Mouse (Mus musculus): ENCODE data around the gene Gm10721. TPM values are rescaled to one million over a fixed set of nuclear protein-coding genes. Genes with fewer than 3 reads are reported as not detected.
"Not testable (repeated sequence)": the region's sequence is repeated elsewhere in the genome, so short reads cannot be mapped to it uniquely, and the experiment has no call there.

Gm10721 gene
- polyA plus RNA-seq, 1 experiment from 2014 or later: not detected

GRCm38 (mm10) chr9:3029276-3030000, 16.5 kb downstream of the Gm10721 start:
- H3K9ac ChIP-seq; H3K27ac ChIP-seq; H3K4me3 ChIP-seq (replicated peaks); H3K36me3 ChIP-seq (replicated peaks); H3K4me2 ChIP-seq; H3K9me3 ChIP-seq; H3K27me3 ChIP-seq; ATAC-seq (ENCODE audit: low FRiP score); H3K4me1 ChIP-seq: not testable (repeated sequence)
- WGBS: 62% methylated on average over 14 of the region's 16 CpGs

DNA sequence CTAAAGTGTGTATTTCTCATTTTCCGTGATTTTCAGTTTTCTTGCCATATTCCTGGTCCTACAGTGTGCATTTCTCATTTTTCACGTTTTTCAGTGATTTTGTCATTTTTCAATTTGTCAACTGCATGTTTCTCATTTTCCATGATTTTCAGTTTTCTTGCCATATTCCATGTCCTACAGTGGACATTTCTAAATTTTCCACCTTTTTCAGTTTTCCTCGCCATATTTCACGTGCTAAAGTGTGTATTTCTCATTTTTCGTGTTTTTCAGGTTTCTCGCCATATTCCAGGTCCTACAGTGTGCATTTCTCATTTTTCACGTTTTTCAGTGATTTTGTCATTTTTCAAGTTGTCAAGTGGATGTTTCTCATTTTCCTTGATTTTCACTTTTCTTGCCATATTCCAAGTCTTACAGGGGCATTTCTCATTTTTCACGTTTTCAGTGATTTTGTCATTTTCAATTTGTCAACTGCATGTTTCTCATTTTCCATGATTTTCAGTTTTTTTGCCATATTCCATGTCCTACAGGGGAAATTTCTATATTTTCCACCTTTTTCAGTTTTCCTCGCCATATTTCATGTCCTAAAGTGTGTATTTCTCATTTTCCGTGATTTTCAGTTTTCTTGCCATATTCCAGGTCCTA, 17.9 kb downstream of the Gm10721 start:
- not testable (repeated sequence) for H3K27me3 ChIP-seq; H3K9ac ChIP-seq; ATAC-seq (ENCODE audit: low FRiP score); H3K27ac ChIP-seq; H3K9me3 ChIP-seq; H3K36me3 ChIP-seq (replicated peaks); H3K4me1 ChIP-seq; H3K4me3 ChIP-seq (replicated peaks); H3K4me2 ChIP-seq
- 59% methylated on average over 3 of the region's 10 CpGs for WGBS

GRCm38 (mm10) chr9:3034299-3034698, 21.4 kb downstream of the Gm10721 start, which contains the start of gene Gm17535:
Gene Gm17535 (plus strand): TSS chr9:3034599.
- 54% methylated on average over 1 of the region's 8 CpGs for WGBS
- not testable (repeated sequence) for H3K4me3 ChIP-seq (replicated peaks); H3K27ac ChIP-seq; H3K9me3 ChIP-seq; H3K4me1 ChIP-seq; H3K4me2 ChIP-seq; H3K27me3 ChIP-seq; H3K9ac ChIP-seq; ATAC-seq (ENCODE audit: low FRiP score); H3K36me3 ChIP-seq (replicated peaks)

- H3K4me1 ChIP-seq; ATAC-seq (ENCODE audit: low FRiP score); H3K36me3 ChIP-seq (replicated peaks); H3K4me3 ChIP-seq (replicated peaks); H3K27ac ChIP-seq; H3K27me3 ChIP-seq; H3K4me2 ChIP-seq; H3K9me3 ChIP-seq; H3K9ac ChIP-seq: not testable (repeated sequence)
- WGBS: 79% methylated on average over 8 of the region's 8 CpGs
Observed at GRCm38 (mm10) chr9:3036577-3036976, 23.6 kb downstream of the Gm10721 start, which contains the start of gene Gm10715. Gene Gm10715 (plus strand): TSS chr9:3036877.

- H3K4me3 ChIP-seq (replicated peaks); ATAC-seq (ENCODE audit: low FRiP score); H3K4me1 ChIP-seq; H3K4me2 ChIP-seq; H3K9ac ChIP-seq; H3K36me3 ChIP-seq (replicated peaks); H3K9me3 ChIP-seq; H3K27me3 ChIP-seq; H3K27ac ChIP-seq: not testable (repeated sequence)
- WGBS: 68% methylated on average over 4 of the region's 4 CpGs
Observed at GRCm38 (mm10) chr9:3038161-3038560, 25.2 kb downstream of the Gm10721 start.

Small RNA genes within 50 kb of the gene (microRNA-seq; reads per million reads assigned to microRNA genes)
- gene Mir101c: not detected

Other genes with a start within 250 kb of the Gm10721 start
- gene Gm10722, start 12.2 kb upstream of the Gm10721 start, polyA plus RNA-seq (2016; fragmentation: Nextera tagmentation; extraction: Ambion mirVana): not detected in 2 replicates
- not detected in 2 replicates for gene Gm11168, start 9.8 kb upstream of the Gm10721 start, polyA plus RNA-seq (2016; fragmentation: Nextera tagmentation; extraction: Ambion mirVana)
- not detected in 2 replicates for gene Gm10720, start 2.5 kb downstream of the Gm10721 start, polyA plus RNA-seq (2016; fragmentation: Nextera tagmentation; extraction: Ambion mirVana)
- 0.96 TPM in 1 of 2 replicates, not detected in the other for gene Gm10719, start 4.3 kb downstream of the Gm10721 start, polyA plus RNA-seq (2016; fragmentation: Nextera tagmentation; extraction: Ambion mirVana)
- gene Gm10718, start 10.4 kb downstream of the Gm10721 start, polyA plus RNA-seq (2016; fragmentation: Nextera tagmentation; extraction: Ambion mirVana): 1.2 TPM in 1 of 2 replicates, not detected in the other
- 0.63 and 0.84 TPM in 2 replicates for gene Gm10717, start 12.3 kb downstream of the Gm10721 start, polyA plus RNA-seq (2016; fragmentation: Nextera tagmentation; extraction: Ambion mirVana)
- gene Gm17535, start 21.5 kb downstream of the Gm10721 start, polyA plus RNA-seq (2016; fragmentation: Nextera tagmentation; extraction: Ambion mirVana): not detected in 2 replicates
- gene Gm10715, start 23.7 kb downstream of the Gm10721 start, polyA plus RNA-seq (2016; fragmentation: Nextera tagmentation; extraction: Ambion mirVana): not detected in 2 replicates